Mouse (Mus musculus) liver, postnatal 0 days (tissue): ENCODE measurements around the gene Plekhd1. TPM values are rescaled to one million over a fixed set of nuclear protein-coding genes. Genes with fewer than 3 reads are reported as not detected.

ENCODE experiments used
- ATAC-seq: fragments of 200-750 bp; cut with Nextera tagmentation; 2 replicates; pipeline ENCODE4 v1.8.0; 2017; ENCODE audit warnings: mild to moderate bottlenecking, moderate library complexity
- DNase-seq: peaks from one replicate; pipeline ENCODE4 v3.0.0-alpha.2; 2016
- H3K27ac ChIP-seq: fragments of 300-500 bp; sonication (generic); 2 replicates; pipeline ENCODE4 v1.5.1; 2014; ENCODE audit warnings: antibody characterized with exemption, moderate library complexity, mild to moderate bottlenecking, low read depth
- H3K27me3 ChIP-seq: fragments of 300-500 bp; sonication (generic); 2 replicates; pipeline ENCODE4 v1.6.1; 2014; ENCODE audit warnings: low read length, control low read depth, mixed read lengths; ENCODE audit not compliant: insufficient read depth
- H3K36me3 ChIP-seq: fragments of 300-500 bp; sonication (generic); replicated peaks from 2 replicates; pipeline ENCODE4 v1.6.1; 2014; ENCODE audit warnings: mild to moderate bottlenecking, control low read depth, low read length, moderate library complexity, mixed read lengths; ENCODE audit not compliant: insufficient read depth
- H3K4me1 ChIP-seq: fragments of 300-500 bp; sonication (generic); 2 replicates; pipeline ENCODE4 v1.6.1; 2014; ENCODE audit warnings: antibody characterized with exemption, mild to moderate bottlenecking, control low read depth; ENCODE audit not compliant: insufficient read depth
- H3K4me2 ChIP-seq: fragments of 300-500 bp; sonication (generic); 2 replicates; pipeline ENCODE4 v1.6.1; 2014; ENCODE audit warnings: low read depth, mild to moderate bottlenecking, low read length, moderate library complexity, mixed read lengths
- H3K4me3 ChIP-seq: fragments of 300-500 bp; sonication (generic); 2 replicates; pipeline ENCODE4 v1.5.1; 2014; ENCODE audit warnings: low read depth, low read length
- H3K9ac ChIP-seq: fragments of 300-500 bp; sonication (generic); replicated peaks from 2 replicates; pipeline ENCODE4 v1.6.1; 2014; ENCODE audit warnings: mild to moderate bottlenecking, moderate library complexity
- H3K9me3 ChIP-seq: fragments of 300-500 bp; sonication (generic); 2 replicates; pipeline ENCODE4 v1.6.1; 2016; ENCODE audit warnings: mild to moderate bottlenecking, control low read depth, low read length, mixed read lengths
- CTCF ChIP-seq: sonication (generic); IDR thresholded peaks from 2 replicates; pipeline ENCODE4 v1.5.1; 2016; ENCODE audit warnings: antibody characterized with exemption, low read depth
- EP300 ChIP-seq: IDR thresholded peaks from 2 replicates; pipeline ENCODE4 v1.6.1; 2016; ENCODE audit warnings: antibody characterized with exemption, low read depth, mild to moderate bottlenecking
- WGBS: fragments of 180-500 bp; shearing (Covaris S2); extraction: QIAGEN DNeasy Blood & Tissue Kit; methylation state at CpG from one replicate; pipeline ENCODE4 v1.1.7; 2014; ENCODE audit not compliant: insufficient replicate concordance; 5-methylcytosine and 5-hydroxymethylcytosine counted together
- polyA plus RNA-seq: library from polyadenylated mRNA; unstranded; fragments of >200 nt; fragmentation: Nextera tagmentation; extraction: Ambion mirVana; gene quantifications from 2 replicates; pipeline ENCODE4 v1.2.1, GENCODE M21; 2015

Gene Plekhd1
- polyA plus RNA-seq, 1 experiment from 2014 or later: 0.13 TPM

DNA sequence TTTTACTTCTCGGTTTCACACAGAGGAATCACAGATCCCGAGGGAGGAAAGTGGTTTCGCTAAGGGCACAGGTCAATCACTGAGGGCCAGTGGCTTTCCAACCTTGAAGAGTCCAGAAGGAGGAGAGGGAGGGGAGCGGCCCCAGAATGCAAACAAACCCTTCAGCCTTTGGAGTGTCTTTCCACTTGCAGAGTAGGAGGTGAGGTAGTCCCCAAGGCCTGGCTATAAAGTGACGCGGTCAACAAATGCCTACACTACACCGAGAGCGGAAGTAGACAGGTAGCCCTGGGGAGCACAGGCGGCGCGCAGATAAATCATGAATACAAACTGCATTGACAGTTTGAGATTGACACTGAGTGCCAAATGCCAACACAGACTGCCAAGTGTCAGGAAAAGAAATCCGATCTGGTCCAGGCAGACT is 710 bp upstream of the Plekhd1 start:
- WGBS: 14% methylated on average over 12 of the region's 12 CpGs
- no peak overlapping the region for H3K9ac ChIP-seq
- DNase-seq (no peak), ATAC-seq (no peak)
- H3K4me3 ChIP-seq: 0 out of 2 replicates have a peak overlapping the region, but pooled peaks have one; percentile 36
- H3K36me3 ChIP-seq: no peaks in the 10 kb centered on the region
- H3K4me1 ChIP-seq: peaks cover 5% of the 10 kb centered on the region
- H3K27ac ChIP-seq: no peak overlapping the region
- H3K9me3 ChIP-seq: no peaks in the 10 kb centered on the region
- TF ChIP-seq EP300 (no peak), CTCF (no peak)
- peak overlapping the region; percentile 61 for H3K4me2 ChIP-seq
- peaks cover 48% of the 10 kb centered on the region for H3K27me3 ChIP-seq

DNA sequence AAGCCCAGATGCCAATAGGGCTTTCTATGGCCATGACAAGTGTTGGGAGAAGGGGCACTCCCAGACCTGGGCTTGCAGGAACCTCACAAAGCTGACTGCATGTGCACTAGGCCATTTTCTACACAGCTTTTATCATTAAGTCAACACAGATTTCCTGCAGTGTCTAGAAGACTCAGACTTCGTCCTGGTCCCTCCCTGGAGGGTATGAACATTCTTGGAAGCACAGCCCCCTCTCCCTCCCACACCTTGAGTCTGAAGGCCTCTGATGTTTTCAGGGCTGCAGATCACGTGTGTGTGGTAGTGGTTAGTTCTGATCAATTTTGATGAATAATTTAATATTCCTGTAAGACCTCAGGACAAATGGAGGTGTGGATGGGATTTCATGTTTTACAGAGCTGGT is 1.3 kb downstream of the Plekhd1 start:
- TF ChIP-seq CTCF (no peak), EP300 (no peak)
- Histone ChIP-seq H3K9ac (no peak overlapping the region), H3K36me3 (no peaks in the 10 kb centered on the region), H3K27ac (no peak overlapping the region), H3K4me1 (peaks cover 6% of the 10 kb centered on the region), H3K4me2 (no peak overlapping the region), H3K4me3 (no peak overlapping the region), H3K27me3 (peaks cover 48% of the 10 kb centered on the region), H3K9me3 (no peaks in the 10 kb centered on the region)
- 42% methylated on average over 2 of the region's 2 CpGs for WGBS
- no peak for DNase-seq
- no peak for ATAC-seq

DNA sequence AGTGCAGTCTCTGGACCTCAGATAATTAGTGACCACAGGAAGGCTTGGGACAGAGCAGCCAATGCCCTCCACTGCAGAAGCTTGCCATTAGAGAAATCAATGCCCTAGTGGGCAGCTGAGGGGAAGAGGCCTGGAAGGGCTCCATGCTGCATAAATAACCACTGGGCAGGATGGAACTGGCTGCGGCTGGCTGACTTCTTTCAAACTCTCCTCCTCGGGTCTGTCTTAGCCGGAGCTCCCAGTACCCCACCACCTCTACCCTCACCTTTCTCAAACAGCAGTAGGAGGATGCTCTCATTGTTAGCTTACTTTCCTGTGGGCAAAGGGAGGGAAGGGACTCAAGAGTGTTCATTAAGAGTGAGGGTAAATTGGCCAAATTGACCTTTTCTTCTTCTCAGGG is 2.6 kb downstream of the Plekhd1 start:
- Histone ChIP-seq H3K9me3 (no peaks in the 10 kb centered on the region), H3K4me1 (peaks cover 11% of the 10 kb centered on the region), H3K36me3 (no peaks in the 10 kb centered on the region), H3K4me2 (no peak overlapping the region), H3K27ac (no peak overlapping the region), H3K9ac (no peak overlapping the region), H3K27me3 (peaks cover 48% of the 10 kb centered on the region), H3K4me3 (no peak overlapping the region)
- DNase-seq (no peak), ATAC-seq (no peak)
- WGBS: 65% methylated on average over 3 of the region's 3 CpGs
- TF ChIP-seq CTCF: no peak

DNA sequence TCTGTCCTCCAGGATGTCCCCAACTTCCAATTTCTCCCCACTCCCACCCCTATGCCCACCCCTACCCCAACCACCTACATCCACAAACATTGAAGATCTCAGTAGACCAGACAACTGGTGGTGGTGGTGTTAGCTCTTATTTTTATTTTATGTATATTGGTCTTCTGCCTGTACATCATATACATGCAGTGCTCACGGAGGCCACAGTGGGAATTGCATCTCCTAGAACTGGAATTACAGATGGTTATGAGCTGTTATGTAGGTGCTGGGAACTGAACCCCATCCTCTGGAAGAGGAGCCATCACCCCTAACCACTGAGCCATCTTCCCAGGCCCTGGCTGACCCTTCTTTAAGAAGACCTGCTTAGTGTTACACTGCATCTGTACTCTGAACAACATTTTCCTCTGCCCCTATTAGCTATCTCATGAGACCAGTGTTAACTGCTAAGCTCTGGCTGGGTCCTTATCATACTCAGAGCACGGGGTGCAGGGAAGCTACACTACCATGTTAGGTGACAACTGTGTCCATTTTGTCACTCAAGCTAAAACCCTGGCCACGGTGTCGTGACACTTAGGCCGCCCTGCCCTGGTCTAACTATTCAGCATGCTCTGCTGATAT is 6.2 kb downstream of the Plekhd1 start:
- Histone ChIP-seq H3K27ac (no peak overlapping the region; the same call in 1 of the 2 replicates), H3K4me3 (no peak overlapping the region), H3K36me3 (no peaks in the 10 kb centered on the region), H3K9me3 (no peaks in the 10 kb centered on the region), H3K4me1 (peaks cover 5% of the 10 kb centered on the region), H3K27me3 (peaks cover 14% of the 10 kb centered on the region), H3K9ac (no peak overlapping the region; the same call in 1 of the 2 replicates), H3K4me2 (no peak overlapping the region)
- no peak for DNase-seq
- WGBS: 55% methylated on average over 5 of the region's 5 CpGs
- peak; percentile 14; the same call in 1 of the 2 replicates for TF ChIP-seq CTCF
- peak; percentile 86 for TF ChIP-seq EP300
- peak; percentile 95 for ATAC-seq

DNA sequence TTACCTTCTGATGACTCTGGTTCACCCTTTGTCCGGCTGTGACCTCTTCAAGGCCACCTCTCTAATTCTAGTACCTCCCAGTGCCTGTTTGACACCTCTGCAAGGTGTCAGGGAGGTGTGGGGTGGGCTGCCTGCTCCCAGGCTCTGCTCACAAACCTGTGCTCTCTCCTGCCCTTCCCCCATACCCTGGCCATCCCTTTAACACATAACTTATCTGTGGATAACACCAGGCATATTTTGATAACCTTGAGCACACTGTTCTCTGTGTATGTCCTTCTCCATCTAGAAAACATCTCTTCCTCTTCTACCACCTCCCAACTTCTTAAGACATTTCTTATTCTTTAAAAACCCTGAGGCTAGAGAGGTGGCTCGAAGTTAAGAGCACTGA is 6.7 kb downstream of the Plekhd1 start:
- Histone ChIP-seq H3K4me3 (no peak overlapping the region), H3K9me3 (no peaks in the 10 kb centered on the region), H3K4me2 (no peak overlapping the region), H3K36me3 (no peaks in the 10 kb centered on the region), H3K4me1 (peaks cover 5% of the 10 kb centered on the region), H3K9ac (no peak overlapping the region; the same call in 1 of the 2 replicates), H3K27ac (no peak overlapping the region; the same call in 1 of the 2 replicates), H3K27me3 (peaks cover 11% of the 10 kb centered on the region)
- 51% methylated on average over 2 of the region's 2 CpGs for WGBS
- ATAC-seq (peak; percentile 73), DNase-seq (no peak)
- no peak for TF ChIP-seq EP300
- TF ChIP-seq CTCF: no peak

DNA sequence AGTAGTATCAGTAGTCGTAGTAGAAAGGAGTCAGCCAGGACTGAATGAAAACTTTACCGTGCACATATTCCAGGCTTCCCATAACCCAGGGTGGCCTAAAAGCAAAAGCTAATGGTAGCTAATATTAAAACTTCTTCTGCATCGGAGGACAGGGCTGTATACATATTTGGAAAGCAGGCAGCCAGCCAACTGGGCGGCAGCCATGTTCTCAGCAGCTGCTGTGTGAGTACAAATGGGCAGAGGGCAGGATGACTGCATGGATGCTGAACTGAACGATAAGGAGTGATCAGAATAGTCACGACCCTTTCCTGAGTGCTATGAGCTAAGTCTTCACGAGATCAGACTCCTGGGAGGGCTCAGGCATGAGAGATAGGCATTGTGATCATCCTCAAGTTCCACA is 8.9 kb downstream of the Plekhd1 start:
- no peak overlapping the region for H3K4me3 ChIP-seq
- no peaks in the 10 kb centered on the region for H3K9me3 ChIP-seq
- no peak overlapping the region for H3K9ac ChIP-seq
- ATAC-seq: no peak
- no peak overlapping the region for H3K4me2 ChIP-seq
- peaks cover 5% of the 10 kb centered on the region for H3K4me1 ChIP-seq
- TF ChIP-seq CTCF (no peak), EP300 (no peak)
- H3K27me3 ChIP-seq: no peaks in the 10 kb centered on the region
- no peak overlapping the region for H3K27ac ChIP-seq
- 57% methylated on average over 7 of the region's 7 CpGs for WGBS
- H3K36me3 ChIP-seq: no peaks in the 10 kb centered on the region
- peak; percentile 42 for DNase-seq
